ENCODE assay signal across 8 mouse cellular contexts in genomic region chr14:60252004-60253000, GRCm38 (mm10). TPM values are rescaled to one million over a fixed set of nuclear protein-coding genes. Genes with fewer than 3 reads are reported as not detected.
A peak's percentile ranks its signal among the peaks of the same experiment; 100 is the strongest.
DNase-seq lines count a peak whose midpoint lies in the region; ATAC-seq and TF ChIP-seq lines count a peak whose summit lies in the region.

No protein-coding gene starts in this region.

- 0 out of 4 replicates have a peak, but pooled peaks of 1 of the 2 experiments have one; percentile 6 for TF ChIP-seq CTCF in CH12.LX (conservative IDR thresholded peaks at IDR 0.05 in 1 of 2, IDR thresholded peaks at IDR 0.05 in 1 of 2; ENCODE audit: low read depth in 2 of 2, low read length in 2 of 2)
- 0 out of 2 replicates have a peak, but pooled peaks have one; percentile 2 for TF ChIP-seq CTCF in liver, embryonic 14.5 days (IDR thresholded peaks at IDR 0.05; ENCODE audit: low read depth)
- TF ChIP-seq CTCF in stomach, postnatal 0 days (IDR thresholded peaks at IDR 0.05; ENCODE audit: low read depth): peak; percentile 38

- no peak for TF ChIP-seq POLR2A in CH12.LX (IDR thresholded peaks at IDR 0.05; ENCODE audit: low read depth, low read length)

- intact Hi-C loops in heart, postnatal 36 days (cut with DNase I): loop anchor here (1.0 to 10.0 kb wide), 2 partner anchors 9 to 442 kb away; no protein-coding TSS in a partner anchor

- ATAC-seq in heart, embryonic 11.5 days (replicated peaks; ENCODE audit: insufficient number of reproducible peaks, low FRiP score, low TSS enrichment): no peak
- ATAC-seq in hindbrain, embryonic 11.5 days (ENCODE audit: low FRiP score): no peak
- ATAC-seq in liver, embryonic 14.5 days (ENCODE audit: insufficient read depth): no peak; the same call in 1 of the 2 replicates
- no peak for ATAC-seq in stomach, postnatal 0 days (ENCODE audit: low FRiP score, low TSS enrichment)

- DNase-seq in heart, postnatal 36 days: no peak
- peak; percentile 56 for DNase-seq in CH12.LX (ENCODE audit: extremely low read depth)
- DNase-seq in cerebellum, postnatal 25 days: peak; percentile 39 to 56
- DNase-seq in hindbrain, embryonic 11.5 days (ENCODE audit: low spot score): no peak
- no peak for DNase-seq in liver, embryonic 14.5 days (ENCODE audit: low read depth in 3 of 3, low spot score in 3 of 3)
- no peak for DNase-seq in stomach, postnatal 0 days (ENCODE audit: low spot score)
- no peak for DNase-seq in thymus, adult 18-20 months

- H3K9me3 ChIP-seq in heart, embryonic 11.5 days (replicated peaks; ENCODE audit: control insufficient read depth, low read length): no peaks in the 10 kb centered on the region
- H3K9me3 ChIP-seq in CH12.LX (replicated peaks; ENCODE audit: low read length): no peaks in the 10 kb centered on the region
- H3K9me3 ChIP-seq in hindbrain, embryonic 11.5 days (ENCODE audit: control insufficient read depth, low read length): no peaks in the 10 kb centered on the region
- no peaks in the 10 kb centered on the region for H3K9me3 ChIP-seq in liver, embryonic 14.5 days (ENCODE audit: control insufficient read depth, low read length)
- no peaks in the 10 kb centered on the region for H3K9me3 ChIP-seq in stomach, postnatal 0 days (ENCODE audit: control insufficient read depth, low read length)

- no peaks in the 10 kb centered on the region for H3K27me3 ChIP-seq in heart, embryonic 11.5 days (ENCODE audit: control insufficient read depth, insufficient read depth, low read length)
- no peaks in the 10 kb centered on the region for H3K27me3 ChIP-seq in CH12.LX (replicated peaks)
- H3K27me3 ChIP-seq in hindbrain, embryonic 11.5 days (ENCODE audit: control insufficient read depth, insufficient read depth, low read length): no peaks in the 10 kb centered on the region
- H3K27me3 ChIP-seq in liver, embryonic 14.5 days (ENCODE audit: control insufficient read depth, insufficient read depth, low read length): no peaks in the 10 kb centered on the region
- H3K27me3 ChIP-seq in stomach, postnatal 0 days (ENCODE audit: control insufficient read depth, insufficient read depth, low read length): no peaks in the 10 kb centered on the region

- TF ChIP-seq EP300 in CH12.LX (IDR thresholded peaks at IDR 0.05; ENCODE audit: low read length): no peak
- no peak for TF ChIP-seq EP300 in liver, embryonic 14.5 days (IDR thresholded peaks at IDR 0.05; ENCODE audit: low read depth)
- no peak for TF ChIP-seq EP300 in stomach, postnatal 0 days (optimal IDR thresholded peaks at IDR 0.05)

- peak overlapping the region; percentile 81 for H3K9ac ChIP-seq in heart, embryonic 11.5 days (ENCODE audit: low read depth, low read length)
- H3K9ac ChIP-seq in CH12.LX (ENCODE audit: insufficient read depth, low read depth): peak overlapping the region; percentile 94
- H3K9ac ChIP-seq in hindbrain, embryonic 11.5 days (ENCODE audit: low read depth, low read length): peak overlapping the region; percentile 77
- peak overlapping the region; percentile 82 for H3K9ac ChIP-seq in liver, embryonic 14.5 days (replicated peaks)
- peak overlapping the region; percentile 81 for H3K9ac ChIP-seq in stomach, postnatal 0 days (ENCODE audit: low read length)

- peaks cover 31% of the 10 kb centered on the region for H3K79me2 ChIP-seq in CH12.LX (replicated peaks; ENCODE audit: control insufficient read depth, extremely low read depth, insufficient read depth, poor library complexity, severe bottlenecking)

- peak overlapping the region; percentile 78 for H3K27ac ChIP-seq in heart, embryonic 11.5 days (ENCODE audit: low read depth, low read length)
- H3K27ac ChIP-seq in CH12.LX (ENCODE audit: insufficient read depth, low read depth): peak overlapping the region; percentile 82
- H3K27ac ChIP-seq in hindbrain, embryonic 11.5 days (ENCODE audit: low read depth, low read length): peak overlapping the region; percentile 83
- H3K27ac ChIP-seq in liver, embryonic 14.5 days: peak overlapping the region; percentile 79
- peak overlapping the region; percentile 93 for H3K27ac ChIP-seq in stomach, postnatal 0 days (replicated peaks)

- 24% methylated on average over 15 of the region's 15 CpGs for WGBS in heart, embryonic 11.5 days (ENCODE audit: insufficient replicate concordance)
- WGBS in hindbrain, embryonic 11.5 days: 21% methylated on average over 15 of the region's 15 CpGs
- WGBS in liver, embryonic 14.5 days (ENCODE audit: insufficient replicate concordance): 20% methylated on average over 15 of the region's 15 CpGs
- 18% methylated on average over 15 of the region's 15 CpGs for whole genome bisulfite sequencing in stomach, postnatal 0 days

- peak overlapping the region; percentile 89 for H3K4me3 ChIP-seq in heart, embryonic 11.5 days (ENCODE audit: low read depth, low read length)
- H3K4me3 ChIP-seq in CH12.LX (replicated peaks in 1 of 3; ENCODE audit: low read depth in 2 of 3, low read length in 2 of 3, poor library complexity in 1 of 3): peak overlapping the region; percentile 98 to 99 (median 98)
- H3K4me3 ChIP-seq in hindbrain, embryonic 11.5 days (ENCODE audit: low read depth, low read length): peak overlapping the region; percentile 83
- peak overlapping the region; percentile 76 to 92 for H3K4me3 ChIP-seq in liver, embryonic 14.5 days (ENCODE audit: insufficient read depth in 1 of 2, low read depth in 2 of 2, low read length in 2 of 2)
- peak overlapping the region; percentile 93 for H3K4me3 ChIP-seq in stomach, postnatal 0 days (ENCODE audit: low read depth, low read length)

- TF ChIP-seq RAD21 in CH12.LX (IDR thresholded peaks at IDR 0.05; ENCODE audit: low read depth, low read length): no peak

- in situ Hi-C loops in CH12.LX (cut with MboI; ENCODE audit: low pct_ligation_motif_present, low pct_unique_long_range_greater_than_20kb, low sequenced_read_pairs): loop anchor here (25.0 kb wide), 1 partner anchor 485 kb away; no protein-coding TSS in a partner anchor

- H3K4me1 ChIP-seq in heart, embryonic 11.5 days (ENCODE audit: control insufficient read depth, insufficient read depth, low read length): peaks cover 9% of the 10 kb centered on the region
- peaks cover 11 to 22% of the 10 kb centered on the region in 2 experiments for H3K4me1 ChIP-seq in CH12.LX (ENCODE audit: control insufficient read depth in 1 of 2, insufficient read depth in 2 of 2)
- H3K4me1 ChIP-seq in hindbrain, embryonic 11.5 days (replicated peaks; ENCODE audit: control insufficient read depth, insufficient read depth, low read length): 0 out of 2 replicates have a peak, but pooled peaks cover 4% of the 10 kb centered on the region
- peaks cover 20 to 29% of the 10 kb centered on the region in 2 experiments for H3K4me1 ChIP-seq in liver, embryonic 14.5 days (replicated peaks; ENCODE audit: control insufficient read depth in 2 of 2, insufficient read depth in 2 of 2, low read length in 1 of 2)
- H3K4me1 ChIP-seq in stomach, postnatal 0 days (replicated peaks; ENCODE audit: control insufficient read depth, insufficient read depth): no peaks in the 10 kb centered on the region

- H3K4me2 ChIP-seq in heart, embryonic 11.5 days: peak overlapping the region; percentile 83
- peak overlapping the region; percentile 98 for H3K4me2 ChIP-seq in CH12.LX (ENCODE audit: insufficient read depth, low read depth, poor library complexity, severe bottlenecking)
- H3K4me2 ChIP-seq in hindbrain, embryonic 11.5 days (replicated peaks; ENCODE audit: low read depth, low read length): peak overlapping the region; percentile 87
- H3K4me2 ChIP-seq in liver, embryonic 14.5 days (ENCODE audit: low read depth): peak overlapping the region; percentile 72
- peak overlapping the region; percentile 95 for H3K4me2 ChIP-seq in stomach, postnatal 0 days (replicated peaks; ENCODE audit: low read depth)

- dilution Hi-C loops in CH12.LX (cut with MboI; ENCODE audit: extremely low pct_ligation_motif_present, extremely low pct_unique_long_range_greater_than_20kb, low sequenced_read_pairs): no loop called here

- no peaks in the 10 kb centered on the region for H3K36me3 ChIP-seq in heart, embryonic 11.5 days (ENCODE audit: control insufficient read depth, insufficient read depth, low read length)
- peaks cover 0 to 7% of the 10 kb centered on the region in 2 experiments for H3K36me3 ChIP-seq in CH12.LX (replicated peaks in 1 of 2; ENCODE audit: control insufficient read depth in 1 of 2, insufficient read depth in 1 of 2, low read length in 1 of 2)
- H3K36me3 ChIP-seq in hindbrain, embryonic 11.5 days (ENCODE audit: control insufficient read depth, insufficient read depth, low read length): no peaks in the 10 kb centered on the region
- H3K36me3 ChIP-seq in liver, embryonic 14.5 days (replicated peaks; ENCODE audit: control insufficient read depth, insufficient read depth, low read depth): no peaks in the 10 kb centered on the region
- H3K36me3 ChIP-seq in stomach, postnatal 0 days (ENCODE audit: control insufficient read depth, insufficient read depth, low read length): no peaks in the 10 kb centered on the region

RNA-seq across cellular contexts. Expression of gene Gm49336, which starts 1.0 kb away (rescaled TPM):
- 50.6 and 55.3 TPM in 2 replicates for polyA plus RNA-seq in heart, embryonic 11.5 days (2014; fragmentation: Nextera tagmentation; extraction: Ambion mirVana)
- total RNA-seq in heart, postnatal 36 days (2021): 10 to 100 TPM; 28.4 to 30.9 TPM
- 36.3 and 43.1 TPM in 2 replicates for total RNA-seq in CH12.LX (2012; rRNA removed)
- total RNA-seq in CH12.LX (2014; rRNA removed): 102 and 125 TPM in 2 replicates
- 49.3 and 54.3 TPM in 2 replicates for polyA plus RNA-seq in CH12.LX (2012; ENCODE audit: insufficient read length, low read depth)
- polyA plus RNA-seq in hindbrain, embryonic 11.5 days (2014; fragmentation: Nextera tagmentation; extraction: Ambion mirVana): 68.8 and 77.9 TPM in 2 replicates
- polyA plus RNA-seq in liver, embryonic 14.5 days (2012; rRNA removed): 15.0 and 20.4 TPM in 2 replicates
- 35.9 and 40.4 TPM in 2 replicates for polyA plus RNA-seq in liver, embryonic 14.5 days (2014; fragmentation: Nextera tagmentation; extraction: Ambion mirVana)
- 25.8 and 25.9 TPM in 2 replicates for polyA plus RNA-seq in stomach, postnatal 0 days (2015; fragmentation: Nextera tagmentation; extraction: Ambion mirVana)

RNA-seq across cellular contexts. Expression of gene Nupl1, which starts 1.1 kb away (rescaled TPM):
- 0.07 TPM in 1 of 2 replicates, not detected in the other for polyA plus RNA-seq in heart, embryonic 11.5 days (2014; fragmentation: Nextera tagmentation; extraction: Ambion mirVana)
- not detected for total RNA-seq in heart, postnatal 36 days (2021)
- total RNA-seq in CH12.LX (2012; rRNA removed) (not detected in 2 replicates), CH12.LX (2014; rRNA removed) (not detected in 2 replicates)
- not detected in 2 replicates for polyA plus RNA-seq in CH12.LX (2012; ENCODE audit: insufficient read length, low read depth)
- not detected in 2 replicates for polyA plus RNA-seq in hindbrain, embryonic 11.5 days (2014; fragmentation: Nextera tagmentation; extraction: Ambion mirVana)
- 0.03 TPM in 1 of 2 replicates, not detected in the other for polyA plus RNA-seq in liver, embryonic 14.5 days (2012; rRNA removed)
- not detected in 2 replicates for polyA plus RNA-seq in liver, embryonic 14.5 days (2014; fragmentation: Nextera tagmentation; extraction: Ambion mirVana)
- polyA plus RNA-seq in stomach, postnatal 0 days (2015; fragmentation: Nextera tagmentation; extraction: Ambion mirVana): 0.06 and 0.13 TPM in 2 replicates

RNA-seq across cellular contexts. Expression of gene Mtmr6, which starts 12.7 kb away (rescaled TPM):
- polyA plus RNA-seq in heart, embryonic 11.5 days (2014; fragmentation: Nextera tagmentation; extraction: Ambion mirVana): 27.7 and 33.7 TPM in 2 replicates
- 10 to 100 TPM; 31.4 TPM for total RNA-seq in heart, postnatal 36 days (2021)
- total RNA-seq in CH12.LX (2012; rRNA removed): 15.8 and 18.5 TPM in 2 replicates
- 20.3 and 25.3 TPM in 2 replicates for total RNA-seq in CH12.LX (2014; rRNA removed)
- 10.4 and 11.7 TPM in 2 replicates for polyA plus RNA-seq in CH12.LX (2012; ENCODE audit: insufficient read length, low read depth)
- polyA plus RNA-seq in hindbrain, embryonic 11.5 days (2014; fragmentation: Nextera tagmentation; extraction: Ambion mirVana): 46.4 and 53.3 TPM in 2 replicates
- polyA plus RNA-seq in liver, embryonic 14.5 days (2012; rRNA removed): 5.1 and 7.8 TPM in 2 replicates
- 13.4 and 14.0 TPM in 2 replicates for polyA plus RNA-seq in liver, embryonic 14.5 days (2014; fragmentation: Nextera tagmentation; extraction: Ambion mirVana)
- 31.4 and 31.6 TPM in 2 replicates for polyA plus RNA-seq in stomach, postnatal 0 days (2015; fragmentation: Nextera tagmentation; extraction: Ambion mirVana)

RNA-seq across cellular contexts. Expression of gene Atp8a2, which starts 55.3 kb away (rescaled TPM):
- 6.8 and 7.8 TPM in 2 replicates for polyA plus RNA-seq in heart, embryonic 11.5 days (2014; fragmentation: Nextera tagmentation; extraction: Ambion mirVana)
- 1 to 10 TPM; 4.4 to 5.0 TPM for total RNA-seq in heart, postnatal 36 days (2021)
- 0.08 and 0.21 TPM in 2 replicates for total RNA-seq in CH12.LX (2012; rRNA removed)
- 0.11 and 0.15 TPM in 2 replicates for total RNA-seq in CH12.LX (2014; rRNA removed)
- 0.25 and 0.29 TPM in 2 replicates for polyA plus RNA-seq in CH12.LX (2012; ENCODE audit: insufficient read length, low read depth)
- polyA plus RNA-seq in hindbrain, embryonic 11.5 days (2014; fragmentation: Nextera tagmentation; extraction: Ambion mirVana): 10.2 and 10.3 TPM in 2 replicates
- polyA plus RNA-seq in liver, embryonic 14.5 days (2012; rRNA removed): 0.51 and 0.61 TPM in 2 replicates
- polyA plus RNA-seq in liver, embryonic 14.5 days (2014; fragmentation: Nextera tagmentation; extraction: Ambion mirVana): 1.8 and 2.3 TPM in 2 replicates
- polyA plus RNA-seq in stomach, postnatal 0 days (2015; fragmentation: Nextera tagmentation; extraction: Ambion mirVana): 6.3 and 7.0 TPM in 2 replicates

Comparison
In these comparisons a context has a peak if more than half of its experiments do, and no peak if none do; other contexts are left out.
1. DNase-seq: peak in CH12.LX (single experiment) and cerebellum, postnatal 25 days (2 of 2); none in heart, postnatal 36 days (0 of 2), hindbrain, embryonic 11.5 days (single experiment), liver, embryonic 14.5 days (0 of 3), stomach, postnatal 0 days (single experiment) and thymus, adult 18-20 months (0 of 2).
2. Peak in every context shown above with its lines, with median percentiles within 50 percentile points of each other: H3K27ac ChIP-seq, H3K4me2 ChIP-seq, H3K4me3 ChIP-seq and H3K9ac ChIP-seq.